In the genomic region with DNA sequence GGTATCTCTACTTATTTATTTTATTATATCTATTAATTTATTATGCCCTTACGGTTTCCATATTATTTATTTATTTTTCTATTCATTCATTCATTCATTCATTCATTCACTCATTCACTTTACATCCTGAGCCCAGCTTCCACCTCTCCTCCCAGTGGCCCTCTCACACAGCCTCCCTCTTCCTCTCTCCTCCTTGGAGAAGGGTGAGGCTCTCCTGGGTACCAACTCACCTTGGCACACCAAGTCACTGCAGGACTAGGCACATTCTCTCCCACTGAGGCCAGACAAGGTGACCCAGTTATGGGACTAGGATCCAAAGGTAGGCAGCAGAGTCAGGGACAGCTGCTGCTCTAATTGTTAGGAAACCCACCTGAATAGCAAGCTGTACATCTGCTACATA, we compare ENCODE assay signal across 17 mouse cellular contexts. TPM values are rescaled to one million over a fixed set of nuclear protein-coding genes. Genes with fewer than 3 reads are reported as not detected.
DNase-seq lines count a peak whose midpoint lies in the region; ATAC-seq lines count a peak whose summit lies in the region.
"Had no signal": no experiment of that assay in that cellular context is flagged by ENCODE, and none has a peak within 500 bp of the region (broad histone marks: within the 10 kb centered on the region; RNA-seq: fewer than 3 reads in every experiment).

No protein-coding gene starts in this region.

- H3K27me3 ChIP-seq in hindbrain, embryonic 12.5 days: no peaks in the 10 kb centered on the region
- H3K27me3 ChIP-seq in hindbrain, embryonic 13.5 days: no peaks in the 10 kb centered on the region
- H3K27me3 ChIP-seq in forebrain, embryonic 14.5 days (replicated peaks; ENCODE audit: control insufficient read depth, insufficient read depth, low read length): no peaks in the 10 kb centered on the region
- no peaks in the 10 kb centered on the region for H3K27me3 ChIP-seq in hindbrain, embryonic 14.5 days (ENCODE audit: control insufficient read depth, insufficient read depth, low read length)
- no peaks in the 10 kb centered on the region for H3K27me3 ChIP-seq in midbrain, embryonic 16.5 days (ENCODE audit: control insufficient read depth, insufficient read depth, low read depth, low read length)
- H3K27me3 ChIP-seq: embryonic facial prominence, embryonic 12.5 days; limb, embryonic 15.5 days; liver, embryonic 15.5 days had no signal

- no peaks in the 10 kb centered on the region for H3K4me1 ChIP-seq in hindbrain, embryonic 12.5 days
- H3K4me1 ChIP-seq in hindbrain, embryonic 13.5 days (replicated peaks): no peaks in the 10 kb centered on the region
- H3K4me1 ChIP-seq in forebrain, embryonic 14.5 days (ENCODE audit: control insufficient read depth, insufficient read depth, low read length): no peaks in the 10 kb centered on the region
- H3K4me1 ChIP-seq in hindbrain, embryonic 14.5 days (replicated peaks; ENCODE audit: control insufficient read depth, insufficient read depth, low read length): no peaks in the 10 kb centered on the region; the same call in 1 of the 2 replicates
- no peaks in the 10 kb centered on the region for H3K4me1 ChIP-seq in midbrain, embryonic 16.5 days (ENCODE audit: control insufficient read depth, insufficient read depth, low read length)
- H3K4me1 ChIP-seq: embryonic facial prominence, embryonic 12.5 days; limb, embryonic 15.5 days; liver, embryonic 15.5 days had no signal

- H3K4me2 ChIP-seq in hindbrain, embryonic 12.5 days (replicated peaks): no peak overlapping the region
- H3K4me2 ChIP-seq in hindbrain, embryonic 13.5 days: no peak overlapping the region
- H3K4me2 ChIP-seq in forebrain, embryonic 14.5 days (ENCODE audit: low read length): no peak overlapping the region
- H3K4me2 ChIP-seq in hindbrain, embryonic 14.5 days (replicated peaks): no peak overlapping the region
- no peak overlapping the region for H3K4me2 ChIP-seq in midbrain, embryonic 16.5 days (ENCODE audit: low read length)
- H3K4me2 ChIP-seq: embryonic facial prominence, embryonic 12.5 days; limb, embryonic 15.5 days; liver, embryonic 15.5 days had no signal

- H3K4me3 ChIP-seq in hindbrain, embryonic 12.5 days: no peak overlapping the region
- no peak overlapping the region for H3K4me3 ChIP-seq in hindbrain, embryonic 13.5 days
- no peak overlapping the region for H3K4me3 ChIP-seq in forebrain, embryonic 14.5 days (ENCODE audit: low read depth, low read length)
- no peak overlapping the region for H3K4me3 ChIP-seq in hindbrain, embryonic 14.5 days (replicated peaks; ENCODE audit: low read length)
- H3K4me3 ChIP-seq in midbrain, embryonic 16.5 days (ENCODE audit: low read depth, low read length): no peak overlapping the region
- H3K4me3 ChIP-seq: embryonic facial prominence, embryonic 12.5 days; erythroblast, embryonic 14.5 days; heart, adult 2 months; limb, embryonic 15.5 days; liver, embryonic 15.5 days had no signal

- no peak for DNase-seq in forebrain, embryonic 14.5 days (ENCODE audit: low spot score)
- no peak for DNase-seq in hindbrain, embryonic 14.5 days (ENCODE audit: low spot score)
- no peak for DNase-seq in lung, postnatal 36 days
- DNase-seq in thymus, postnatal 14 days: no peak
- DNase-seq: gastrocnemius, postnatal 14 days had no signal

- H3K9ac ChIP-seq in hindbrain, embryonic 12.5 days: no peak overlapping the region
- H3K9ac ChIP-seq in hindbrain, embryonic 13.5 days: no peak overlapping the region
- H3K9ac ChIP-seq in forebrain, embryonic 14.5 days (ENCODE audit: low read length): no peak overlapping the region
- no peak overlapping the region for H3K9ac ChIP-seq in hindbrain, embryonic 14.5 days
- H3K9ac ChIP-seq in midbrain, embryonic 16.5 days (ENCODE audit: low read depth, low read length): no peak overlapping the region
- H3K9ac ChIP-seq: embryonic facial prominence, embryonic 12.5 days; limb, embryonic 15.5 days; liver, embryonic 15.5 days had no signal

- no peak overlapping the region for H3K27ac ChIP-seq in hindbrain, embryonic 12.5 days
- H3K27ac ChIP-seq in hindbrain, embryonic 13.5 days: no peak overlapping the region
- no peak overlapping the region for H3K27ac ChIP-seq in forebrain, embryonic 14.5 days (ENCODE audit: low read depth, low read length)
- no peak overlapping the region for H3K27ac ChIP-seq in hindbrain, embryonic 14.5 days
- H3K27ac ChIP-seq in midbrain, embryonic 16.5 days (ENCODE audit: low read length): no peak overlapping the region
- H3K27ac ChIP-seq: embryonic facial prominence, embryonic 12.5 days; heart, adult 2 months; limb, embryonic 15.5 days; liver, embryonic 15.5 days had no signal

- no peaks in the 10 kb centered on the region for H3K9me3 ChIP-seq in hindbrain, embryonic 12.5 days (replicated peaks)
- no peaks in the 10 kb centered on the region; the same call in 1 of the 2 replicates for H3K9me3 ChIP-seq in hindbrain, embryonic 13.5 days
- H3K9me3 ChIP-seq in forebrain, embryonic 14.5 days (replicated peaks; ENCODE audit: control insufficient read depth, low read length): no peaks in the 10 kb centered on the region
- no peaks in the 10 kb centered on the region for H3K9me3 ChIP-seq in hindbrain, embryonic 14.5 days (ENCODE audit: control insufficient read depth, low read length)
- no peaks in the 10 kb centered on the region for H3K9me3 ChIP-seq in midbrain, embryonic 16.5 days (replicated peaks; ENCODE audit: control insufficient read depth, low read length, poor library complexity, severe bottlenecking)
- H3K9me3 ChIP-seq: embryonic facial prominence, embryonic 12.5 days; limb, embryonic 15.5 days; liver, embryonic 15.5 days had no signal

- 62% methylated on average over 1 of the region's 1 CpGs for WGBS in hindbrain, embryonic 12.5 days
- WGBS in hindbrain, embryonic 13.5 days: 55% methylated on average over 1 of the region's 1 CpGs
- 73% methylated on average over 1 of the region's 1 CpGs for WGBS in forebrain, embryonic 14.5 days
- WGBS in hindbrain, embryonic 14.5 days: 64% methylated on average over 1 of the region's 1 CpGs
- WGBS in midbrain, embryonic 16.5 days: 42% methylated on average over 1 of the region's 1 CpGs

- peak; percentile 72 for ATAC-seq in hindbrain, embryonic 12.5 days (ENCODE audit: low FRiP score)
- no peak for ATAC-seq in hindbrain, embryonic 13.5 days (ENCODE audit: low FRiP score)
- peak; percentile 55 for ATAC-seq in forebrain, embryonic 14.5 days
- peak; percentile 64; the same call in 1 of the 2 replicates for ATAC-seq in hindbrain, embryonic 14.5 days (ENCODE audit: low FRiP score)
- ATAC-seq in midbrain, embryonic 16.5 days: peak; percentile 50; the same call in 1 of the 2 replicates
- ATAC-seq: intestine, embryonic 16.5 days; lung, postnatal 0 days had no signal

- H3K36me3 ChIP-seq in hindbrain, embryonic 12.5 days: no peaks in the 10 kb centered on the region
- H3K36me3 ChIP-seq in hindbrain, embryonic 13.5 days: no peaks in the 10 kb centered on the region
- H3K36me3 ChIP-seq in forebrain, embryonic 14.5 days (ENCODE audit: control insufficient read depth, insufficient read depth, low read length): no peaks in the 10 kb centered on the region
- no peaks in the 10 kb centered on the region for H3K36me3 ChIP-seq in hindbrain, embryonic 14.5 days (replicated peaks; ENCODE audit: control insufficient read depth, insufficient read depth)
- H3K36me3 ChIP-seq in midbrain, embryonic 16.5 days (ENCODE audit: control insufficient read depth, insufficient read depth, low read length): no peaks in the 10 kb centered on the region
- H3K36me3 ChIP-seq: embryonic facial prominence, embryonic 12.5 days; limb, embryonic 15.5 days; liver, embryonic 15.5 days had no signal

RNA-seq across cellular contexts. Expression of a gene that starts 5.5 kb away (rescaled TPM):
- polyA plus RNA-seq in hindbrain, embryonic 12.5 days (2016; fragmentation: Nextera tagmentation; extraction: Ambion mirVana): 101 and 107 TPM in 2 replicates
- 5.9 and 13.1 TPM in 2 replicates for polyA plus RNA-seq in hindbrain, embryonic 13.5 days (2015; fragmentation: Nextera tagmentation; extraction: Ambion mirVana)
- 0.57 and 0.73 TPM in 2 replicates for polyA plus RNA-seq in forebrain, embryonic 14.5 days (2014; fragmentation: Nextera tagmentation; extraction: Ambion mirVana)
- 1.6 and 2.6 TPM in 2 replicates for polyA plus RNA-seq in hindbrain, embryonic 14.5 days (2014; fragmentation: Nextera tagmentation; extraction: Ambion mirVana)
- 1.7 and 1.8 TPM in 2 replicates for polyA plus RNA-seq in midbrain, embryonic 16.5 days (2015; fragmentation: Nextera tagmentation; extraction: Ambion mirVana)
- polyA plus RNA-seq: adrenal gland, adult 2 months; C2C12 had no signal
